ENCODE assay signal across 7 mouse cellular contexts in the genomic region with DNA sequence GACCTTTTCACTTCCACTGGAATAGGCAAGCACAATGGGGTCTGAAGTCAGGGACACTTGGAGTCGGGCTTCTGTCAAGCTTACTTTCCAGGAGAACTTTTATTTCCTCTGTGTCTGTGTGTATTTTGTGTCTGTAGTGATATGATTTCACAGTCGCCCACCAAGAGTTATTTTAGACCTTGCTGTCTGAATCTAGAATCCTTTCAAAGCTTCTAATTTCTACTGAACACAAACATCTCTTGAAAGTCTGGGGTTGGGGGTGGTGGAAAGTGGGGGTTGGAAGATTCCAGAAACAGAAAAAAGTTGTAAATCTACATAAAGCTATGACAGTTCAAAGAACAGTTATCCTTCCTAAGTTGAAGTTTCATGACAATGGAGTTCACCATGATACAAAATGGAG.
"Had no signal": no experiment of that assay in that cellular context is flagged by ENCODE, and none has a peak within 500 bp of the region (broad histone marks: within the 10 kb centered on the region; RNA-seq: fewer than 3 reads in every experiment).

No protein-coding gene starts in this region.

- DNase-seq: kidney, adult 2 months; kidney, postnatal 25 days; layer of hippocampus, adult 9-11 months; liver, postnatal 0 days; lung, embryonic 14.5 days; right cerebral cortex, postnatal 25 days; thymus, postnatal 25 days had no signal
